Mouse (Mus musculus): ENCODE data around the gene Fads6.
A peak's percentile ranks its signal among the peaks of the same experiment; 100 is the strongest.

- TF ChIP-seq CTCF (IDR thresholded peaks at IDR 0.05; ENCODE audit: low read depth) (peak; percentile 44), EP300 (IDR thresholded peaks at IDR 0.05; ENCODE audit: low read depth) (no peak)
Observed at GRCm38 (mm10) chr11:115264862-115265668, 32.4 kb downstream of the Fads6 start.

Data from heart, postnatal 0 days (tissue).